Comparison of ENCODE assay signal across 14 mouse cellular contexts in genomic region chr17:46612189-46612588, GRCm38 (mm10). TPM values are rescaled to one million over a fixed set of nuclear protein-coding genes. Genes with fewer than 3 reads are reported as not detected.
DNase-seq lines count a peak whose midpoint lies in the region; ATAC-seq and TF ChIP-seq lines count a peak whose summit lies in the region.
"Had no signal": no experiment of that assay in that cellular context is flagged by ENCODE, and none has a peak within 500 bp of the region (broad histone marks: within the 10 kb centered on the region; RNA-seq: fewer than 3 reads in every experiment).

No protein-coding gene starts in this region.

- TF ChIP-seq CTCF in intestine, postnatal 0 days (IDR thresholded peaks at IDR 0.05; ENCODE audit: low read depth), result no peak

- no peak overlapping the region for H3K4me3 ChIP-seq in intestine, embryonic 15.5 days (replicated peaks)
- no peak overlapping the region for H3K4me3 ChIP-seq in intestine, postnatal 0 days (ENCODE audit: low read depth, low read length)
- H3K4me3 ChIP-seq in neural tube, embryonic 12.5 days, result no peak overlapping the region
- no peak overlapping the region for H3K4me3 ChIP-seq in neural tube, embryonic 15.5 days (replicated peaks)
- H3K4me3 ChIP-seq in limb, embryonic 11.5 days (ENCODE audit: low read depth, low read length), result no peak overlapping the region
- H3K4me3 ChIP-seq: midbrain, embryonic 10.5 days had no signal

- H3K9me3 ChIP-seq in intestine, embryonic 15.5 days, result no peaks in the 10 kb centered on the region
- H3K9me3 ChIP-seq in intestine, postnatal 0 days (ENCODE audit: control insufficient read depth), result no peaks in the 10 kb centered on the region
- H3K9me3 ChIP-seq in neural tube, embryonic 12.5 days, result no peaks in the 10 kb centered on the region
- H3K9me3 ChIP-seq in neural tube, embryonic 15.5 days (replicated peaks), result no peaks in the 10 kb centered on the region
- no peaks in the 10 kb centered on the region for H3K9me3 ChIP-seq in limb, embryonic 11.5 days (ENCODE audit: control insufficient read depth, low read length)
- H3K9me3 ChIP-seq: midbrain, embryonic 10.5 days had no signal

- no peak overlapping the region for H3K9ac ChIP-seq in intestine, embryonic 15.5 days
- no peak overlapping the region for H3K9ac ChIP-seq in intestine, postnatal 0 days (ENCODE audit: low read depth, low read length)
- no peak overlapping the region for H3K9ac ChIP-seq in neural tube, embryonic 12.5 days
- no peak overlapping the region for H3K9ac ChIP-seq in neural tube, embryonic 15.5 days (replicated peaks)
- no peak overlapping the region for H3K9ac ChIP-seq in limb, embryonic 11.5 days (ENCODE audit: low read length)
- H3K9ac ChIP-seq: forebrain, postnatal 0 days; liver, postnatal 0 days had no signal

- H3K4me1 ChIP-seq in intestine, embryonic 15.5 days (replicated peaks), result peaks cover 50% of the 10 kb centered on the region
- peaks cover 6% of the 10 kb centered on the region; the same call in 1 of the 2 replicates for H3K4me1 ChIP-seq in intestine, postnatal 0 days (replicated peaks; ENCODE audit: control insufficient read depth, insufficient read depth, low read length)
- peaks cover 43% of the 10 kb centered on the region for H3K4me1 ChIP-seq in neural tube, embryonic 12.5 days
- peaks cover 50% of the 10 kb centered on the region for H3K4me1 ChIP-seq in neural tube, embryonic 15.5 days
- H3K4me1 ChIP-seq in limb, embryonic 11.5 days (ENCODE audit: control insufficient read depth, insufficient read depth, low read length), result peaks cover 64% of the 10 kb centered on the region

- 43% methylated on average over 2 of the region's 2 CpGs for WGBS in intestine, embryonic 15.5 days
- WGBS in intestine, postnatal 0 days, result 36% methylated on average over 2 of the region's 2 CpGs
- 42% methylated on average over 2 of the region's 2 CpGs for WGBS in neural tube, embryonic 12.5 days
- WGBS in neural tube, embryonic 15.5 days, result 40% methylated on average over 2 of the region's 2 CpGs
- WGBS in limb, embryonic 11.5 days, result 42% methylated on average over 2 of the region's 2 CpGs

- intact Hi-C loops in left cerebral cortex, postnatal 36 days (cut with DNase I), result no loop called here

- no peaks in the 10 kb centered on the region for H3K36me3 ChIP-seq in intestine, embryonic 15.5 days
- no peaks in the 10 kb centered on the region for H3K36me3 ChIP-seq in intestine, postnatal 0 days (ENCODE audit: control insufficient read depth, insufficient read depth)
- H3K36me3 ChIP-seq in neural tube, embryonic 12.5 days, result no peaks in the 10 kb centered on the region
- H3K36me3 ChIP-seq in neural tube, embryonic 15.5 days, result no peaks in the 10 kb centered on the region
- no peaks in the 10 kb centered on the region for H3K36me3 ChIP-seq in limb, embryonic 11.5 days (ENCODE audit: control insufficient read depth, insufficient read depth, low read length)

- H3K27me3 ChIP-seq in intestine, embryonic 15.5 days (replicated peaks), result no peaks in the 10 kb centered on the region
- H3K27me3 ChIP-seq in intestine, postnatal 0 days (replicated peaks; ENCODE audit: control insufficient read depth, insufficient read depth, low read length), result no peaks in the 10 kb centered on the region
- no peaks in the 10 kb centered on the region for H3K27me3 ChIP-seq in neural tube, embryonic 12.5 days (replicated peaks)
- no peaks in the 10 kb centered on the region for H3K27me3 ChIP-seq in neural tube, embryonic 15.5 days (replicated peaks)
- H3K27me3 ChIP-seq in limb, embryonic 11.5 days (ENCODE audit: control insufficient read depth, insufficient read depth, low read length), result no peaks in the 10 kb centered on the region; the same call in 1 of the 2 replicates

- no peak overlapping the region for H3K4me2 ChIP-seq in intestine, embryonic 15.5 days (replicated peaks)
- no peak overlapping the region for H3K4me2 ChIP-seq in intestine, postnatal 0 days (replicated peaks; ENCODE audit: low read depth)
- 0 out of 2 replicates have a peak overlapping the region, but pooled peaks have one; percentile 14 for H3K4me2 ChIP-seq in neural tube, embryonic 12.5 days (replicated peaks)
- H3K4me2 ChIP-seq in neural tube, embryonic 15.5 days, result no peak overlapping the region
- no peak overlapping the region for H3K4me2 ChIP-seq in limb, embryonic 11.5 days (ENCODE audit: low read depth, severe bottlenecking)

- DNase-seq in limb, embryonic 11.5 days (ENCODE audit: low spot score), result no peak
- DNase-seq in retina, embryonic 14.5 days (ENCODE audit: low spot score), result no peak
- no peak for DNase-seq in left cerebral cortex, postnatal 36 days (ENCODE audit: low spot score in 2 of 2)
- DNase-seq: cerebellum, postnatal 36 days; forebrain, postnatal 0 days; gastrocnemius, postnatal 14 days; liver, postnatal 0 days had no signal

- peak; percentile 18; the same call in 1 of the 2 replicates for ATAC-seq in intestine, embryonic 15.5 days
- ATAC-seq in intestine, postnatal 0 days, result no peak
- ATAC-seq in neural tube, embryonic 12.5 days (ENCODE audit: low FRiP score, low read depth), result no peak
- ATAC-seq in neural tube, embryonic 15.5 days (ENCODE audit: low FRiP score), result no peak
- ATAC-seq in limb, embryonic 11.5 days (ENCODE audit: insufficient number of reproducible peaks, low FRiP score, low TSS enrichment, low read depth), result 0 out of 2 replicates have a peak, but pooled peaks have one; percentile 49
- ATAC-seq: CD4-positive, CD25-positive, alpha-beta regulatory T cell, adult 4 months; forebrain, postnatal 0 days; hindbrain, postnatal 0 days; liver, postnatal 0 days had no signal

- H3K27ac ChIP-seq in intestine, embryonic 15.5 days, result no peak overlapping the region; the same call in 1 of the 2 replicates
- H3K27ac ChIP-seq in intestine, postnatal 0 days (ENCODE audit: low read depth, low read length), result no peak overlapping the region
- no peak overlapping the region for H3K27ac ChIP-seq in neural tube, embryonic 12.5 days
- no peak overlapping the region for H3K27ac ChIP-seq in neural tube, embryonic 15.5 days (replicated peaks)
- no peak overlapping the region for H3K27ac ChIP-seq in limb, embryonic 11.5 days (replicated peaks; ENCODE audit: low read depth, low read length)
- H3K27ac ChIP-seq: midbrain, embryonic 10.5 days had no signal

RNA-seq across cellular contexts. Expression of gene Ptk7, which starts 17.1 kb away (rescaled TPM):
- polyA plus RNA-seq in intestine, embryonic 15.5 days (2015; fragmentation: Nextera tagmentation; extraction: Ambion mirVana), result 61.8 and 66.2 TPM in 2 replicates
- polyA plus RNA-seq in intestine, postnatal 0 days (2015; fragmentation: Nextera tagmentation; extraction: Ambion mirVana), result 13.7 and 14.7 TPM in 2 replicates
- polyA plus RNA-seq in neural tube, embryonic 12.5 days (2016; fragmentation: Nextera tagmentation; extraction: Ambion mirVana), result 68.3 and 69.7 TPM in 2 replicates
- 29.3 and 41.7 TPM in 2 replicates for polyA plus RNA-seq in neural tube, embryonic 15.5 days (2015; fragmentation: Nextera tagmentation; extraction: Ambion mirVana)
- polyA plus RNA-seq in limb, embryonic 11.5 days (2014; fragmentation: Nextera tagmentation; extraction: Ambion mirVana), result 50.3 and 60.4 TPM in 2 replicates
- 10 to 100 TPM; 10.3 to 11.0 TPM for total RNA-seq in left cerebral cortex, postnatal 36 days (2021)
- polyA plus RNA-seq: CD4-positive, CD25-positive, alpha-beta regulatory T cell, adult 4 months had no signal

RNA-seq across cellular contexts. Expression of gene Klc4, which starts 33.6 kb away (rescaled TPM):
- polyA plus RNA-seq in intestine, embryonic 15.5 days (2015; fragmentation: Nextera tagmentation; extraction: Ambion mirVana), result 64.6 and 73.2 TPM in 2 replicates
- polyA plus RNA-seq in intestine, postnatal 0 days (2015; fragmentation: Nextera tagmentation; extraction: Ambion mirVana), result 102 and 107 TPM in 2 replicates
- polyA plus RNA-seq in neural tube, embryonic 12.5 days (2016; fragmentation: Nextera tagmentation; extraction: Ambion mirVana), result 45.2 and 47.4 TPM in 2 replicates
- 31.8 and 32.3 TPM in 2 replicates for polyA plus RNA-seq in neural tube, embryonic 15.5 days (2015; fragmentation: Nextera tagmentation; extraction: Ambion mirVana)
- polyA plus RNA-seq in limb, embryonic 11.5 days (2014; fragmentation: Nextera tagmentation; extraction: Ambion mirVana), result 23.8 and 25.7 TPM in 2 replicates
- total RNA-seq in left cerebral cortex, postnatal 36 days (2021), result 10 to 100 TPM; 19.9 to 21.7 TPM

RNA-seq across cellular contexts. Expression of gene Mrpl2, which starts 33.8 kb away (rescaled TPM):
- polyA plus RNA-seq in intestine, embryonic 15.5 days (2015; fragmentation: Nextera tagmentation; extraction: Ambion mirVana), result 148 and 156 TPM in 2 replicates
- 138 and 139 TPM in 2 replicates for polyA plus RNA-seq in intestine, postnatal 0 days (2015; fragmentation: Nextera tagmentation; extraction: Ambion mirVana)
- 76.9 and 86.9 TPM in 2 replicates for polyA plus RNA-seq in neural tube, embryonic 12.5 days (2016; fragmentation: Nextera tagmentation; extraction: Ambion mirVana)
- polyA plus RNA-seq in neural tube, embryonic 15.5 days (2015; fragmentation: Nextera tagmentation; extraction: Ambion mirVana), result 64.9 and 80.5 TPM in 2 replicates
- polyA plus RNA-seq in limb, embryonic 11.5 days (2014; fragmentation: Nextera tagmentation; extraction: Ambion mirVana), result 106 and 126 TPM in 2 replicates
- 10 to 100 TPM; 52.5 to 54.7 TPM for total RNA-seq in left cerebral cortex, postnatal 36 days (2021)

RNA-seq across cellular contexts. Expression of gene Cul7, which starts 37.9 kb away (rescaled TPM):
- 41.1 and 45.7 TPM in 2 replicates for polyA plus RNA-seq in intestine, embryonic 15.5 days (2015; fragmentation: Nextera tagmentation; extraction: Ambion mirVana)
- polyA plus RNA-seq in intestine, postnatal 0 days (2015; fragmentation: Nextera tagmentation; extraction: Ambion mirVana), result 18.0 and 19.2 TPM in 2 replicates
- polyA plus RNA-seq in neural tube, embryonic 12.5 days (2016; fragmentation: Nextera tagmentation; extraction: Ambion mirVana), result 42.0 and 45.2 TPM in 2 replicates
- polyA plus RNA-seq in neural tube, embryonic 15.5 days (2015; fragmentation: Nextera tagmentation; extraction: Ambion mirVana), result 37.1 and 40.1 TPM in 2 replicates
- 34.6 and 36.3 TPM in 2 replicates for polyA plus RNA-seq in limb, embryonic 11.5 days (2014; fragmentation: Nextera tagmentation; extraction: Ambion mirVana)
- 10 to 100 TPM; 27.8 to 29.1 TPM for total RNA-seq in left cerebral cortex, postnatal 36 days (2021)

RNA-seq across cellular contexts. Expression of gene Srf, which starts 56.2 kb away (rescaled TPM):
- 7.6 and 8.9 TPM in 2 replicates for polyA plus RNA-seq in intestine, embryonic 15.5 days (2015; fragmentation: Nextera tagmentation; extraction: Ambion mirVana)
- 5.1 and 5.2 TPM in 2 replicates for polyA plus RNA-seq in intestine, postnatal 0 days (2015; fragmentation: Nextera tagmentation; extraction: Ambion mirVana)
- 5.6 and 8.4 TPM in 2 replicates for polyA plus RNA-seq in neural tube, embryonic 12.5 days (2016; fragmentation: Nextera tagmentation; extraction: Ambion mirVana)
- 2.5 and 6.4 TPM in 2 replicates for polyA plus RNA-seq in neural tube, embryonic 15.5 days (2015; fragmentation: Nextera tagmentation; extraction: Ambion mirVana)
- 8.3 and 9.8 TPM in 2 replicates for polyA plus RNA-seq in limb, embryonic 11.5 days (2014; fragmentation: Nextera tagmentation; extraction: Ambion mirVana)
- total RNA-seq in left cerebral cortex, postnatal 36 days (2021), result 10 to 100 TPM; 55.6 to 68.4 TPM

Comparison
In these comparisons a context has a peak if more than half of its experiments do, and no peak if none do; other contexts are left out.
1. ATAC-seq: peak in intestine, embryonic 15.5 days (single experiment) and limb, embryonic 11.5 days (single experiment); none in intestine, postnatal 0 days (single experiment), neural tube, embryonic 12.5 days (single experiment) and neural tube, embryonic 15.5 days (single experiment).